Mouse (Mus musculus): Measurements from ENCODE around the gene Chtop.

DNA sequence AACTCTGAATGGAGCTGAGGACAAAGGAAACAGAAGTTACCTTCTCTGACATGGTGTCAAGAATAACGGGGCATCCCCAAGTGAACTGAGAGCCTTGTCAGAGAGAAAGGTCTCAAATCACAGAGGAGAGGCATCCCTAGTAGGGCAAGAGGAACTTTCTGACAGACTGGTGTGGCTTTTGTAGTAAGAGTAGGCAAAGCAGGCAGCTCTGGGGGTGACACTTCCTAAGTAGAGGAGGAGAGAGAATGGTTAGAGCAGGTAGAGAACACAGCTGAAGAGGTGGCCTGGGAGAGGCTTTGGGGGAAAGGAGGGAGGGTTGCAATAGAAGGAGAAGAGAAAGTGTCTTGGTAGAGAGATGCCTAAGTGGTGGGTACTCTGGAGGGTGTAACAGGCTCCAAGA lies 26.1 kb upstream of the Chtop start:
- no peak for TF ChIP-seq CTCF (IDR thresholded peaks at IDR 0.05; ENCODE audit: low read depth, low read length)
- TF ChIP-seq TAL1 (conservative IDR thresholded peaks at IDR 0.05; ENCODE audit: low read depth, low read length) = no peak
- no peak for TF ChIP-seq GATA1 (IDR thresholded peaks at IDR 0.05; ENCODE audit: borderline replicate concordance, low read length)

Data from G1E (cell line).